Mouse (Mus musculus): ENCODE results near the gene Psmd11. TPM values are rescaled to one million over a fixed set of nuclear protein-coding genes. Genes with fewer than 3 reads are reported as not detected.

Gene Psmd11
- polyA plus RNA-seq, 1 experiment: 24.9 TPM

DNA sequence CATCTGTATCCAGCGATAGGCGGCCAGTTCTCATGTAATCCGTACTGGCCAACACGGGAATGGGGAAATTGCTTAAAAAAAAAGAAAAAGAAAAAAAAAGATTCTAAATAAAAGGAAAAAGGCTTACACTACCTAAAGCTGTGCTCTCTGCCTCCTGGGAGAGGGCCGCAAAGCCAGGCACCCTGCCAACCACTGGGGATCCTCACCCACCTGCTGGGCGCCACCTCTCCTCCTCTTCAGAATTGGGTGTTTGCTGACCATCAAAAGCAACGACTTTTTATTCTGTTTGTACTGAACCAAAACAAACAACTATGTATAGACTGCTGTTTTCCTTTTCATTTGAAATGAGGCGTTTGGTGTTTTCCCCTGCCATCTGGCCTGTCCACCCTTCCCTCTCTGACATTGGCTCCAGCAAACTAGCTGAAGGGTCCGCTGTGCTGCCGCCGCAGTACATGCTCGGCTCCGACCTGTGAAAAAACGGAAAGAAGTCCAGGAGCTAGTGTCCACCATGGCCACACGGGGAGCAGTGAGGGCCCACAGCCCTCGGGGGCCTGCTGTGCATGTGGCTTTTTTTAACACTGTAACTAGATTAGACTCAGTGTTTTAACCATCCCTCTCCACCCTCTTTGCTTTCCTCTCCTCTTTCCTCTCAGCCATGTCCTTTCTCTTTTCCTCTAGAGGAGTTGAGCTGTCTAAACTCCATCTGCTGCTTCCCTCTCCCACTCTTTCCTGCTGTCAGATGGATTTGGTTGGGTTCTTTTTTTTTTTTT lies 43.6 kb downstream of the Psmd11 start:
- no peak overlapping the region for H3K27ac ChIP-seq (ENCODE audit: insufficient read depth, low read depth, low read length)
- H3K4me3 ChIP-seq (ENCODE audit: low read depth, low read length): no peak overlapping the region
- 85% methylated on average over 16 of the region's 16 CpGs for WGBS
- H3K4me1 ChIP-seq (ENCODE audit: control insufficient read depth, insufficient read depth, insufficient read length, low read length): no peaks in the 10 kb centered on the region
- H3K36me3 ChIP-seq (ENCODE audit: control insufficient read depth, insufficient read depth, low read length): peaks cover 49% of the 10 kb centered on the region
- TF ChIP-seq POLR2A (IDR thresholded peaks at IDR 0.05; ENCODE audit: low read depth, low read length): no peak
- H3K27me3 ChIP-seq (ENCODE audit: control insufficient read depth, insufficient read depth, low read length): no peaks in the 10 kb centered on the region

DNA sequence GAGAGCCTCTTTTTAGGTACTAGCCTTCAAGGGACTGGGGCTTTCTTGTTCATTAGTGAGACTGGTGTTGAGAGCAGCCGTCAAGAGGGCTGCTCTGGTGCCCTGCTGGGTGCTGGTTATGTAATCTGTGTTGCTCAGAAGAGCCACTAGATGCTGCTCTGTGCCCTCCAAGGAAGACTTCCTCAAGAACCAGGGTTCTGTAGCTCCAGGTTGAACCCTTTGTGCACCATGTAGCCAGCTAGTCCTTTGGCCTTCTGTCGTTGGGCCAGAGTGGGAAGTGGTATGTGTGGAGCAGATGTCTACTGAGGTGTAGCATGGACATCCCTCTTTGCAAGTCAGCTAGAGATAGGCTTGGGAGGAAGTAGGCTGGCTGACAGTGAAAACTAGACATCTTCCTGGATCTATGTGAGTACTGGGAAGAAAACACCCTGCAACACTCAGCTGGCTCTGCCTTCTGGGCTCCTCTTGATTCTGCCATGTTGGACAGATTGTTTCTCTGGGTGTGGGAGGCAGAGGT lies 45.8 kb downstream of the Psmd11 start:
- 78% methylated on average over 2 of the region's 2 CpGs for WGBS
- Histone ChIP-seq H3K4me1 (ENCODE audit: control insufficient read depth, insufficient read depth, insufficient read length, low read length) (peaks cover 8% of the 10 kb centered on the region), H3K36me3 (ENCODE audit: control insufficient read depth, insufficient read depth, low read length) (peaks cover 31% of the 10 kb centered on the region), H3K27ac (ENCODE audit: insufficient read depth, low read depth, low read length) (no peak overlapping the region), H3K4me3 (ENCODE audit: low read depth, low read length) (no peak overlapping the region), H3K27me3 (ENCODE audit: control insufficient read depth, insufficient read depth, low read length) (no peaks in the 10 kb centered on the region)
- TF ChIP-seq CTCF (IDR thresholded peaks at IDR 0.05; ENCODE audit: extremely low read depth, insufficient read length, insufficient replicate concordance, low read depth, low read length) (no peak), POLR2A (IDR thresholded peaks at IDR 0.05; ENCODE audit: low read depth, low read length) (no peak)

- TF ChIP-seq CTCF (IDR thresholded peaks at IDR 0.05; ENCODE audit: extremely low read depth, insufficient read length, insufficient replicate concordance, low read depth, low read length) (no peak), POLR2A (IDR thresholded peaks at IDR 0.05; ENCODE audit: low read depth, low read length) (no peak)
- H3K27ac ChIP-seq (ENCODE audit: insufficient read depth, low read depth, low read length): no peak overlapping the region
- no peaks in the 10 kb centered on the region for H3K27me3 ChIP-seq (ENCODE audit: control insufficient read depth, insufficient read depth, low read length)
- H3K36me3 ChIP-seq (ENCODE audit: control insufficient read depth, insufficient read depth, low read length): peaks cover 26% of the 10 kb centered on the region
- H3K4me3 ChIP-seq (ENCODE audit: low read depth, low read length): no peak overlapping the region
- H3K4me1 ChIP-seq (ENCODE audit: control insufficient read depth, insufficient read depth, insufficient read length, low read length): peaks cover 8% of the 10 kb centered on the region
- WGBS: 90% methylated on average over 11 of the region's 11 CpGs
These were observed 46.4 kb downstream of the Psmd11 start for GRCm38 (mm10) chr11:80474846-80475245.

DNA sequence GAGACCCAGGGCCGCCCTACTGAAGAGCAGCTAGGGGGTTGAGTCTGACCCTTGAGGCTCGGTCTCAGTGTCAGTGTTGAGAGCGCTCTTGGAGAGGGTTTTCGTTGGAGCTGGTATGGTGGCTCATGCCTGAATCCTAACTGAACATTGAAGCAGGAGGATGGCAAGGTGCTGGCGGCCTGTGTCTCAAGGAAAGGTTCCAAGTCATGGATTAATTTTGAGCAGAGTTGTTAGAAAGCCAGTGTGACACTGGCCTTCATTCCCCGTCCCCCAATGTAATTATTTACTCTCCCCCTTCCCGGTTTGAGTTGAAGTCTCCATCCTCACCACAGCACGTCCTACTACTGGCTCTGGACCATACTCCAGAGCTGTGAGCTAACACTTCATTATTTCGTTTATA lies 47.1 kb downstream of the Psmd11 start:
- Histone ChIP-seq H3K4me1 (ENCODE audit: control insufficient read depth, insufficient read depth, insufficient read length, low read length) (peaks cover 8% of the 10 kb centered on the region), H3K27me3 (ENCODE audit: control insufficient read depth, insufficient read depth, low read length) (no peaks in the 10 kb centered on the region), H3K4me3 (ENCODE audit: low read depth, low read length) (no peak overlapping the region), H3K36me3 (ENCODE audit: control insufficient read depth, insufficient read depth, low read length) (peaks cover 20% of the 10 kb centered on the region), H3K27ac (ENCODE audit: insufficient read depth, low read depth, low read length) (no peak overlapping the region)
- TF ChIP-seq CTCF (IDR thresholded peaks at IDR 0.05; ENCODE audit: extremely low read depth, insufficient read length, insufficient replicate concordance, low read depth, low read length) (no peak), POLR2A (IDR thresholded peaks at IDR 0.05; ENCODE audit: low read depth, low read length) (no peak)
- WGBS: 89% methylated on average over 9 of the region's 9 CpGs

GRCm38 (mm10) chr11:80476222-80477189 lies 48.1 kb downstream of the Psmd11 start, which contains the start of gene Cdk5r1:
Gene Cdk5r1 (plus strand): TSS chr11:80477023.
- no peak within 1 kb of the TSS for H3K27ac ChIP-seq (ENCODE audit: insufficient read depth, low read depth, low read length)
- WGBS: 1% methylated on average over 89 of the region's 116 CpGs
- H3K4me3 ChIP-seq (ENCODE audit: low read depth, low read length): peak within 1 kb of the TSS; percentile 79

DNA sequence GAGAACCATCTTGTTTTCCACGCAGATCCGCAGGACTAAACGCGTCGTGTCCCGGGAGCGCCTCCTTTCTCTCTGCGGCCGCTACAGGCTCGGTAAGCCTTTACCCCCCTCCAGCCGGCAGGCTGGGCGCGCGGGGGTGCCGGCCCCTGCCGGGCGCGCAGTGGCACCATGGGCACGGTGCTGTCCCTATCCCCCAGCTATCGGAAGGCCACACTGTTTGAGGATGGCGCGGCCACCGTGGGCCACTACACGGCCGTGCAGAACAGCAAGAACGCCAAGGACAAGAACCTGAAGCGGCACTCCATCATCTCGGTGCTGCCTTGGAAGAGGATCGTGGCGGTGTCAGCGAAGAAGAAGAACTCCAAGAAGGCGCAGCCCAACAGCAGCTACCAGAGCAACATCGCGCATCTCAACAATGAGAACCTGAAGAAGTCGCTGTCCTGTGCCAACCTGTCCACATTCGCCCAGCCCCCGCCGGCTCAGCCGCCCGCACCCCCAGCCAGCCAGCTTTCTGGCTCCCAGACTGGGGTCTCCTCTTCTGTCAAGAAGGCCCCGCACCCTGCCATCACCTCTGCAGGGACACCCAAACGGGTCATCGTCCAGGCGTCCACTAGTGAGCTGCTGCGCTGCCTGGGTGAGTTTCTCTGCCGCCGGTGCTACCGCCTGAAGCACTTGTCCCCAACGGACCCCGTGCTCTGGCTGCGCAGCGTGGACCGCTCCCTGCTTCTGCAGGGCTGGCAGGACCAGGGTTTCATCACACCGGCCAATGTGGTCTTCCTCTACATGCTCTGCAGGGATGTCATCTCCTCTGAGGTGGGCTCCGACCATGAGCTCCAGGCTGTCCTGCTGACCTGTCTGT lies 49.2 kb downstream of the Psmd11 start:
- TF ChIP-seq CTCF (IDR thresholded peaks at IDR 0.05; ENCODE audit: extremely low read depth, insufficient read length, insufficient replicate concordance, low read depth, low read length): no peak
- TF ChIP-seq POLR2A (IDR thresholded peaks at IDR 0.05; ENCODE audit: low read depth, low read length): no peak
- Histone ChIP-seq H3K4me3 (ENCODE audit: low read depth, low read length) (peak overlapping the region; percentile 78), H3K4me1 (ENCODE audit: control insufficient read depth, insufficient read depth, insufficient read length, low read length) (peaks cover 8% of the 10 kb centered on the region), H3K27ac (ENCODE audit: insufficient read depth, low read depth, low read length) (no peak overlapping the region), H3K36me3 (ENCODE audit: control insufficient read depth, insufficient read depth, low read length) (peaks cover 12% of the 10 kb centered on the region), H3K27me3 (ENCODE audit: control insufficient read depth, insufficient read depth, low read length) (no peaks in the 10 kb centered on the region)
- WGBS: 18% methylated on average over 55 of the region's 55 CpGs

More at GRCm38 (mm10) chr11:80476222-80477189, 48.1 kb downstream of the Psmd11 start, which contains the start of gene Cdk5r1:
- peaks cover 8% of the 10 kb centered on the region for H3K4me1 ChIP-seq (ENCODE audit: control insufficient read depth, insufficient read depth, insufficient read length, low read length)
- peaks cover 13% of the 10 kb centered on the region for H3K36me3 ChIP-seq (ENCODE audit: control insufficient read depth, insufficient read depth, low read length)
- no peaks in the 10 kb centered on the region for H3K27me3 ChIP-seq (ENCODE audit: control insufficient read depth, insufficient read depth, low read length)
- 0 out of 2 replicates have a peak, but pooled peaks have one; percentile 29 for TF ChIP-seq POLR2A (IDR thresholded peaks at IDR 0.05; ENCODE audit: low read depth, low read length)
- peak; percentile 24; the same call in 1 of the 2 replicates for TF ChIP-seq CTCF (IDR thresholded peaks at IDR 0.05; ENCODE audit: extremely low read depth, insufficient read length, insufficient replicate concordance, low read depth, low read length)
